Mouse (Mus musculus) heart, embryonic 15.5 days (tissue): ENCODE results near the gene Tbxas1. TPM values are rescaled to one million over a fixed set of nuclear protein-coding genes. Genes with fewer than 3 reads are reported as not detected.

Experiments used
- ATAC-seq: fragments of 200-750 bp; cut with Nextera tagmentation; replicated peaks from 2 replicates; pipeline ENCODE4 v1.8.0; 2017; ENCODE audit warnings: low read depth, moderate TSS enrichment; ENCODE audit not compliant: insufficient number of reproducible peaks, insufficient read depth, low FRiP score
- H3K27ac ChIP-seq: fragments of 300-500 bp; sonication (generic); 2 replicates; pipeline ENCODE4 v1.5.1; 2015; ENCODE audit warnings: mild to moderate bottlenecking, inconsistent platforms
- H3K27me3 ChIP-seq: fragments of 300-500 bp; sonication (generic); 2 replicates; pipeline ENCODE4 v1.6.1; 2015; ENCODE audit warnings: inconsistent platforms
- H3K36me3 ChIP-seq: fragments of 300-500 bp; sonication (generic); 2 replicates; pipeline ENCODE4 v1.6.1; 2015; ENCODE audit warnings: mild to moderate bottlenecking, inconsistent platforms
- H3K4me1 ChIP-seq: fragments of 300-500 bp; sonication (generic); replicated peaks from 2 replicates; pipeline ENCODE4 v1.6.1; 2015; ENCODE audit warnings: inconsistent platforms
- H3K4me2 ChIP-seq: fragments of 300-500 bp; sonication (generic); 2 replicates; pipeline ENCODE4 v1.6.1; 2015; ENCODE audit warnings: inconsistent platforms, mild to moderate bottlenecking, moderate library complexity
- H3K4me3 ChIP-seq: fragments of 300-500 bp; sonication (generic); 2 replicates; pipeline ENCODE4 v1.5.1; 2015; ENCODE audit warnings: mild to moderate bottlenecking, inconsistent platforms
- H3K9ac ChIP-seq: fragments of 300-500 bp; sonication (generic); 2 replicates; pipeline ENCODE4 v1.6.1; 2015; ENCODE audit warnings: mild to moderate bottlenecking, inconsistent platforms
- H3K9me3 ChIP-seq: fragments of 300-500 bp; sonication (generic); replicated peaks from 2 replicates; pipeline ENCODE4 v1.6.1; 2016; ENCODE audit warnings: inconsistent platforms
- WGBS: fragments of 180-500 bp; shearing (Covaris S2); methylation state at CpG from one replicate; pipeline ENCODE4 v1.1.7; 2015; ENCODE audit warnings: mixed read lengths; 5-methylcytosine and 5-hydroxymethylcytosine counted together
- polyA plus RNA-seq: library from polyadenylated mRNA; unstranded; fragments of >200 nt; fragmentation: Nextera tagmentation; extraction: Ambion mirVana; gene quantifications from 2 replicates; pipeline ENCODE4 v1.2.1, GENCODE M21; 2015

The Tbxas1 gene
- polyA plus RNA-seq, 1 experiment from 2014 or later = 1.5 TPM

DNA sequence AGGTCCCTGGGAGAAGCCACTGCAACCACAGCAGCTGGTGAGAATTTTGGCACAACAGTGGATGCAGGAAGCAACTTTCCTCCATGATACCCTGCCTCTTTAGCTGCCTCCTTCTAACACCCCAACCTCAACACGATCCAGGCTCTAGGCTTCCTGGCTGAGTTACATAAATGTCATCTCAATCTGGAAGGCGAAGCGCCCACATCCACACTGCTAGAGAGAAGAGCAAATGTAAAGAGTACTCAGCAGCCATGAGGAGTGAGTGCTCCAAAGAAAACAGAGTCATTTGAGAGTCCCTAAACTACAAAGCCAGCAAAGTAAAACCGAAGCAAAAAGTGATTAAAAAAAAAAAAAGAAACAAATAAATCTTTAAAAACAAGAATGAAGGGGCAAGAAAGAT lies 229.4 kb downstream of the Tbxas1 start:
- ATAC-seq = no peak
- Histone ChIP-seq H3K36me3 (0 out of 2 replicates have a peak, but pooled peaks cover 6% of the 10 kb centered on the region), H3K9ac (no peak overlapping the region), H3K27ac (no peak overlapping the region), H3K9me3 (no peaks in the 10 kb centered on the region), H3K4me1 (no peaks in the 10 kb centered on the region), H3K27me3 (no peaks in the 10 kb centered on the region), H3K4me2 (no peak overlapping the region), H3K4me3 (no peak overlapping the region)
- WGBS = 78% methylated on average over 4 of the region's 4 CpGs

DNA sequence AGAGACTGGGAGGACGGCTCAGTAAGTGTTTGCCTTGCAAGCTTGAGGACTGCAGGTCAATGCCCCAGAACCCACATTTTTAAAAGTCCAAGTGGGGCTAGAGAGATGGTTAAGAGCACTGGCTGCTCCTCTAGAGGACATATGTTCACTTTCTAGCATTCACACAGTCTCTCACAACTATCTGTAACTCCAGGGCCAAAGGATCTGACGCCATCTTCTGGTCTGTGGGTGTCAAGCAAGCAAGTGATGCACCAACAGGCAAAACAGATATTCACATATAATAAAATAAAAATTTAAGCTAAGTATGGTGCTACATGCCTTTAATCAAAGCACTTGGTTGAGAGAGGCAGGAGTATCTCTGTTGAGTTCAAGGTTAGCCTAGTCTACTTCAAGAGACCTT lies 231.6 kb downstream of the Tbxas1 start:
- Histone ChIP-seq H3K27me3 (no peaks in the 10 kb centered on the region), H3K4me2 (no peak overlapping the region), H3K9ac (no peak overlapping the region), H3K9me3 (no peaks in the 10 kb centered on the region), H3K4me1 (no peaks in the 10 kb centered on the region), H3K27ac (no peak overlapping the region), H3K4me3 (no peak overlapping the region), H3K36me3 (peaks cover 14% of the 10 kb centered on the region; the same call in 1 of the 2 replicates)
- no peak for ATAC-seq
- 63% methylated on average over 2 of the region's 2 CpGs for WGBS

DNA sequence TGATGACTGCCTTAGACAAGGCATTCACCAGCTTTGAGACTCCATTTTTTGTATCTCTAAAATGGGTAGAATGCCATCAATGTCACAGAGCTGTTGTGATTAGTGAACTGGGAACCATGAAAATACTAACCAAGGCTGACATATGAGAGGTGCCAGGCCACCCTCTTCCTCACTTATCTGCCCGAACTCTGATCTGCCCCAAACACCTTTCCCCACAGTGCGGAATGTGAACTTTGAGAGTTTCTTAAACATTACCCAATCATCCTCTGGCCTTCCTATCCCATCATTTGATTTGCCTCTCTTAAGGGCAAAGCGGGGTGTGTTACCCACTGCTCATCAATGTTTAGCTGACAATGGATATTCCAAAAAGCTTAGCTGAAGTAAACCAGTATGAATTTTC lies 237.5 kb downstream of the Tbxas1 start:
- Histone ChIP-seq H3K27me3 (no peaks in the 10 kb centered on the region), H3K36me3 (peaks cover 8% of the 10 kb centered on the region; the same call in 1 of the 2 replicates), H3K9me3 (no peaks in the 10 kb centered on the region), H3K9ac (no peak overlapping the region), H3K4me1 (peaks cover 15% of the 10 kb centered on the region), H3K4me2 (no peak overlapping the region), H3K27ac (no peak overlapping the region), H3K4me3 (no peak overlapping the region)
- ATAC-seq = no peak
- 90% methylated on average over 3 of the region's 3 CpGs for WGBS

DNA sequence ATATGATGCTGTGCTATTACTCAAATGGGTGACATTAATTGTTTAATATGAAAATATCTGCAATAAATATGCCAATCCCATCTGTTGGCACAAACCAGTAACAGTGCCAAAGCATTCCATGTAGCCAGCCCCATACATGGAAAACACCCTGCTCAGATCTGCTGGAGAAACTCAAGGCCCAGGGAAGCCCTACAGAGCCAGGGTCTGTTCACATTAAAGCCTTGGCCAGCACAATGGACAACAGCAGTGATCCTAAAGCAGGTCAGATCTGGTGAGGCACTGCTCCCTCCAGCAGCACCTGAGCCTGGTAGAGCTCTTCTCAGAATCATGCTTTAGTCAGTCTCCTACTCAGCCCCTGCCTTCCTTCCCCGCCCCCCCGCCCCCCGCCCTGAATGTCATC lies 237.9 kb downstream of the Tbxas1 start:
- WGBS = 90% methylated on average over 3 of the region's 3 CpGs
- no peaks in the 10 kb centered on the region for H3K27me3 ChIP-seq
- no peak overlapping the region for H3K4me2 ChIP-seq
- peaks cover 15% of the 10 kb centered on the region for H3K4me1 ChIP-seq
- no peak overlapping the region for H3K9ac ChIP-seq
- ATAC-seq = no peak
- no peaks in the 10 kb centered on the region for H3K9me3 ChIP-seq
- H3K4me3 ChIP-seq = no peak overlapping the region
- H3K27ac ChIP-seq = no peak overlapping the region
- peaks cover 8% of the 10 kb centered on the region; the same call in 1 of the 2 replicates for H3K36me3 ChIP-seq

GRCm38 (mm10) chr6:39115438-39115837 lies 240.2 kb downstream of the Tbxas1 start:
- Histone ChIP-seq H3K27me3 (no peaks in the 10 kb centered on the region), H3K4me1 (peaks cover 21% of the 10 kb centered on the region), H3K9me3 (no peaks in the 10 kb centered on the region), H3K4me3 (no peak overlapping the region), H3K27ac (no peak overlapping the region), H3K36me3 (peaks cover 8% of the 10 kb centered on the region; the same call in 1 of the 2 replicates), H3K9ac (no peak overlapping the region), H3K4me2 (no peak overlapping the region)
- ATAC-seq = no peak
- WGBS = 82% methylated on average over 1 of the region's 1 CpGs

DNA sequence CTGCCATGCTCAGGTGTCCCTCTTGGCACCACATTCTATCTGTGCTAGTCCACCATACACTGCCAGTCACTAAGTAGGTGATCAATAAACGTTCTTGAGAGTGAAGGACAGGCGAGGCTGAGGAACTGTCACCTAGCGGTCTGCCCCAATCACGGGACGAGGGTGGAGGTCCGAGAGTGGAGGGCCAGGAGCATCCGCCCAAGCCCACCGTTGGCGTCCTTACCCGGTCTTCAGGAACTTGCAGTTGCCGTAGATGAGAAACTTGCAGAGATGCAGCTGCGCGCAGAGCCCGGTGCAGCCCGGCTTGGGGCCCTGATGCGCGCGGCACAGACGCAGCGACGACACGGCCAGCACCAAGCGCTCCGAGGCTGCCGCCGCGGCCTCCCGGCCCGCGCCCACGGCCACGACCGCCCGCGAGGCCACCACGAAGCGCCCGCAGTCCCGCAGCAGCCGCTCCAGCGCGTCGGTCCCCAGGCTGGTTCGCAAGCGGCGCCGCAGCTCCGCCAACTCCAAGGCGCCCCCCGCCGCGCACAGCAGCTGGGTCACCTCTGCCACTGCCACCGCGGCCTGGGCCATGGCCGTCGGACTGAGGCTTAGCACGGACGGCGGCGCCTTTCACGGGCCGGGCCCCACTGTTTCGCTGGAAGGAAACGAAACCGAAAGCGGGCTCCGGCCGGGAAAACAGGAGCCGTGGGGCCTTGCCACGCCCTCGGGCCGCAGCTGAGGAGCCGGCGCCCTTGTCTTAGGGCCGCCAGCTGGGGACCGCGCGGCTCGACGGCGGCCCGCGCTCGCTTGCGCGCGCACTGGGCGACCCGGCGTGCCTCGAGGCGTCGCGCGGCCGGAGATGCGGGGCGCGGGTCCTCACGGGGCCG lies 242.6 kb downstream of the Tbxas1 start, which contains the start of gene Parp12:
TSS of gene Parp12 (minus strand) at position 766 of the 872 bp plus-strand sequence.
- Histone ChIP-seq H3K4me2 (peak within 1 kb of the TSS; percentile 74), H3K9ac (peak within 1 kb of the TSS; percentile 68), H3K27ac (peak within 1 kb of the TSS; percentile 54), H3K4me3 (peak within 1 kb of the TSS; percentile 64), H3K36me3 (peaks cover 3% of the 10 kb centered on the region; the same call in 1 of the 2 replicates), H3K27me3 (no peaks in the 10 kb centered on the region), H3K9me3 (no peaks in the 10 kb centered on the region), H3K4me1 (peaks cover 21% of the 10 kb centered on the region)
- ATAC-seq = peak; percentile 72
- WGBS = under 1% methylated on average over 99 of the region's 101 CpGs

GRCm38 (mm10) chr6:39118456-39118881 lies 243.3 kb downstream of the Tbxas1 start:
- H3K36me3 ChIP-seq = peaks cover 3% of the 10 kb centered on the region; the same call in 1 of the 2 replicates
- peak overlapping the region; percentile 64 for H3K4me3 ChIP-seq
- H3K4me2 ChIP-seq = peak overlapping the region; percentile 74
- H3K9me3 ChIP-seq = no peaks in the 10 kb centered on the region
- H3K4me1 ChIP-seq = peaks cover 21% of the 10 kb centered on the region
- no peaks in the 10 kb centered on the region for H3K27me3 ChIP-seq
- peak overlapping the region; percentile 54 for H3K27ac ChIP-seq
- 9% methylated on average over 49 of the region's 49 CpGs for WGBS
- peak overlapping the region; percentile 68 for H3K9ac ChIP-seq
- ATAC-seq = peak; percentile 54

- peaks cover 3% of the 10 kb centered on the region; the same call in 1 of the 2 replicates for H3K36me3 ChIP-seq
- no peak for ATAC-seq
- H3K4me1 ChIP-seq = peaks cover 21% of the 10 kb centered on the region
- H3K4me2 ChIP-seq = no peak overlapping the region
- no peak overlapping the region for H3K4me3 ChIP-seq
- 46% methylated on average over 3 of the region's 3 CpGs for WGBS
- H3K27me3 ChIP-seq = no peaks in the 10 kb centered on the region
- H3K9me3 ChIP-seq = no peaks in the 10 kb centered on the region
- no peak overlapping the region for H3K9ac ChIP-seq
- no peak overlapping the region for H3K27ac ChIP-seq
These were observed 245.5 kb downstream of the Tbxas1 start for GRCm38 (mm10) chr6:39120685-39121084.

- ATAC-seq = no peak
- Histone ChIP-seq H3K9ac (no peak overlapping the region), H3K4me1 (no peaks in the 10 kb centered on the region), H3K4me2 (no peak overlapping the region), H3K27ac (no peak overlapping the region), H3K4me3 (no peak overlapping the region), H3K9me3 (no peaks in the 10 kb centered on the region), H3K36me3 (peaks cover 3% of the 10 kb centered on the region; the same call in 1 of the 2 replicates), H3K27me3 (no peaks in the 10 kb centered on the region)
These were observed 249.5 kb downstream of the Tbxas1 start for GRCm38 (mm10) chr6:39124719-39125118.

GRCm38 (mm10) chr6:39131480-39131879 lies 256.3 kb downstream of the Tbxas1 start:
- 44% methylated on average over 4 of the region's 4 CpGs for WGBS
- Histone ChIP-seq H3K27me3 (no peaks in the 10 kb centered on the region), H3K36me3 (peaks cover 20% of the 10 kb centered on the region), H3K4me1 (no peaks in the 10 kb centered on the region), H3K9me3 (no peaks in the 10 kb centered on the region), H3K9ac (no peak overlapping the region), H3K27ac (no peak overlapping the region), H3K4me2 (no peak overlapping the region), H3K4me3 (no peak overlapping the region)
- no peak for ATAC-seq

DNA sequence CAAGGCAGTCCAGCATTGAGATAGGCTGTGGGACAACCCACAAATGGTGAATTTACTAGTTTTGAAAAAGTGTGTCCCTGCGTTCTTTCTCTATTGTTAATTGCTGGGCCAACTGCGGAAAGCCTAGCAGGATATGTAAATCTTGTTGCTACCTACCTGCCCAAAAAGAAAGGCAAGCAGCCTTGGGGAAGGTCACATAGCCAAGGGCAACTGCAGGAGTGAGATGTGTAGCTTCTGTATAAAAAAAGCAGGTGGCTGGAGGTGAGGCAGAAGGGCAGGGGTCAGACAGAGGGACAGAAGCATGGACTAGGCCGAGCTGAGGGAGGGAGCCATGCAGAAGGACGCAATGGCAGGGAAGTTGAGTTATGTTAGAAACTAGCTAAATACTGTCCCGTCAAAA lies 257.4 kb downstream of the Tbxas1 start:
- Histone ChIP-seq H3K27me3 (no peaks in the 10 kb centered on the region), H3K4me2 (no peak overlapping the region), H3K27ac (no peak overlapping the region), H3K9ac (no peak overlapping the region), H3K4me3 (no peak overlapping the region), H3K4me1 (no peaks in the 10 kb centered on the region), H3K9me3 (no peaks in the 10 kb centered on the region), H3K36me3 (peaks cover 20% of the 10 kb centered on the region)
- 62% methylated on average over 5 of the region's 5 CpGs for WGBS
- ATAC-seq = no peak
